Mouse (Mus musculus) myocyte (in vitro differentiated cells): Measurements from ENCODE around the gene 4930412O13Rik.

Experiments
- CEBPB ChIP-seq: IDR thresholded peaks from 2 replicates; pipeline ENCODE4 v1.6.1; 2011; ENCODE audit warnings: mild to moderate bottlenecking, moderate library complexity; ENCODE audit not compliant: poor library complexity, insufficient read depth, severe bottlenecking
- E2F4 ChIP-seq: IDR thresholded peaks from one replicate; pipeline ENCODE4 v1.6.1; 2011; ENCODE audit warnings: mild to moderate bottlenecking, control low read depth, moderate library complexity; ENCODE audit not compliant: insufficient read depth
- MAX ChIP-seq: IDR thresholded peaks from one replicate; pipeline ENCODE4 v1.6.1; 2011; ENCODE audit warnings: low read depth, mild to moderate bottlenecking, control low read depth
- MYOD1 ChIP-seq, 3 experiments: IDR thresholded peaks; one replicate each; pipeline ENCODE4 v1.6.1; 2011; ENCODE audit warnings: control low read depth in 2 of 3, low read depth in 2 of 3, mild to moderate bottlenecking in 2 of 3, moderate library complexity in 1 of 3; ENCODE audit not compliant: insufficient read length in 2 of 3, control insufficient read depth in 1 of 3
- MYOG ChIP-seq, 3 experiments: IDR thresholded peaks; one replicate each; pipeline ENCODE4 v1.6.1; 2011; ENCODE audit warnings: control low read depth in 2 of 3, low read depth in 2 of 3, mild to moderate bottlenecking in 2 of 3; ENCODE audit not compliant: insufficient read length in 2 of 3, control insufficient read depth in 1 of 3, insufficient read depth in 1 of 3
- POLR2A ChIP-seq: IDR thresholded peaks from one replicate; pipeline ENCODE4 v1.6.1; 2011; ENCODE audit warnings: low read depth, mild to moderate bottlenecking, control low read depth, moderate library complexity; ENCODE audit not compliant: insufficient read length
- POLR2AphosphoS2 ChIP-seq: IDR thresholded peaks from one replicate; pipeline ENCODE4 v1.6.1; 2011; ENCODE audit warnings: low read depth, control low read depth; ENCODE audit not compliant: insufficient read length
- REST ChIP-seq: IDR thresholded peaks from one replicate; pipeline ENCODE4 v1.6.1; 2011; ENCODE audit warnings: mild to moderate bottlenecking, control low read depth, moderate library complexity; ENCODE audit not compliant: insufficient read depth, insufficient read length
- SRF ChIP-seq: IDR thresholded peaks from one replicate; pipeline ENCODE4 v1.6.1; 2011; ENCODE audit warnings: low read depth; ENCODE audit not compliant: control insufficient read depth, insufficient read length
- TCF12 ChIP-seq: IDR thresholded peaks from one replicate; pipeline ENCODE4 v1.6.1; 2011; ENCODE audit warnings: mild to moderate bottlenecking, control low read depth; ENCODE audit not compliant: poor library complexity, insufficient read depth, severe bottlenecking
- TCF3 ChIP-seq: IDR thresholded peaks from one replicate; pipeline ENCODE4 v1.6.1; 2011; ENCODE audit warnings: low read depth, control low read depth; ENCODE audit not compliant: insufficient read length
- USF1 ChIP-seq: IDR thresholded peaks from one replicate; pipeline ENCODE4 v1.6.1; 2011; ENCODE audit warnings: low read depth, mild to moderate bottlenecking, control low read depth, moderate library complexity

GRCm38 (mm10) chr2:9881051-9881591, at the start of gene 4930412O13Rik:
- TF ChIP-seq TCF12 (no peak), POLR2A (no peak), MYOG (IDR thresholded peaks at IDR 0.05; ENCODE audit: control insufficient read depth in 1 of 3, insufficient read depth in 1 of 3, insufficient read length in 2 of 3, low read depth in 2 of 3) (no peak), POLR2AphosphoS2 (no peak), E2F4 (no peak), USF1 (no peak), MAX (no peak), SRF (no peak), MYOD1 (IDR thresholded peaks at IDR 0.05; ENCODE audit: control insufficient read depth in 1 of 3, insufficient read length in 2 of 3, low read depth in 2 of 3) (no peak), CEBPB (no peak), REST (no peak), TCF3 (no peak)
